Mouse (Mus musculus) lung, embryonic 15.5 days (tissue): Measurements from ENCODE around the gene Ush2a. TPM values are rescaled to one million over a fixed set of nuclear protein-coding genes. Genes with fewer than 3 reads are reported as not detected.

Experiments
- ATAC-seq: fragments of 200-750 bp; cut with Nextera tagmentation; 2 replicates; pipeline ENCODE4 v1.8.0; 2017; ENCODE audit warnings: moderate number of reproducible peaks, borderline replicate concordance; ENCODE audit not compliant: low FRiP score, low TSS enrichment; ENCODE audit errors: extremely low read depth
- H3K27ac ChIP-seq: fragments of 300-500 bp; sonication (generic); 2 replicates; pipeline ENCODE4 v1.5.1; 2015; ENCODE audit warnings: moderate library complexity, mild to moderate bottlenecking, inconsistent platforms
- H3K27me3 ChIP-seq: fragments of 300-500 bp; sonication (generic); 2 replicates; pipeline ENCODE4 v1.6.1; 2015; ENCODE audit warnings: inconsistent platforms
- H3K36me3 ChIP-seq: fragments of 300-500 bp; sonication (generic); 2 replicates; pipeline ENCODE4 v1.6.1; 2015; ENCODE audit warnings: inconsistent platforms
- H3K4me1 ChIP-seq: fragments of 300-500 bp; sonication (generic); 2 replicates; pipeline ENCODE4 v1.6.1; 2015; ENCODE audit warnings: inconsistent platforms
- H3K4me2 ChIP-seq: fragments of 300-500 bp; sonication (generic); 2 replicates; pipeline ENCODE4 v1.6.1; 2015; ENCODE audit warnings: inconsistent platforms, mild to moderate bottlenecking, moderate library complexity
- H3K4me3 ChIP-seq: fragments of 300-500 bp; sonication (generic); 2 replicates; pipeline ENCODE4 v1.5.1; 2015; ENCODE audit warnings: mild to moderate bottlenecking, inconsistent platforms
- H3K9ac ChIP-seq: fragments of 300-500 bp; sonication (generic); 2 replicates; pipeline ENCODE4 v1.6.1; 2015; ENCODE audit warnings: inconsistent platforms
- H3K9me3 ChIP-seq: fragments of 300-500 bp; sonication (generic); 2 replicates; pipeline ENCODE4 v1.6.1; 2016; ENCODE audit warnings: inconsistent platforms
- WGBS: fragments of 180-500 bp; shearing (Covaris S2); methylation state at CpG from one replicate; pipeline ENCODE4 v1.1.7; 2015; 5-methylcytosine and 5-hydroxymethylcytosine counted together
- polyA plus RNA-seq: library from polyadenylated mRNA; unstranded; fragments of >200 nt; fragmentation: Nextera tagmentation; extraction: Ambion mirVana; gene quantifications from 2 replicates; pipeline ENCODE4 v1.2.1, GENCODE M21; 2015

Ush2a gene
- polyA plus RNA-seq = 0.04 TPM in 1 of 2 replicates, not detected in the other

- Histone ChIP-seq H3K27ac (no peak within 1 kb of the TSS), H3K9me3 (no peaks in the 10 kb centered on the region), H3K36me3 (no peaks in the 10 kb centered on the region), H3K4me3 (no peak within 1 kb of the TSS), H3K4me2 (no peak within 1 kb of the TSS), H3K27me3 (no peaks in the 10 kb centered on the region), H3K9ac (no peak within 1 kb of the TSS), H3K4me1 (no peaks in the 10 kb centered on the region)
- WGBS = 66% methylated on average over 10 of the region's 10 CpGs
- no peak for ATAC-seq
Observed at GRCm38 (mm10) chr1:188261903-188262682, at the start of gene Ush2a. Gene Ush2a, plus strand, starts transcription at chr1:188262023.

GRCm38 (mm10) chr1:188214885-188215611 is 46.8 kb upstream of the Ush2a start:
- H3K36me3 ChIP-seq = no peaks in the 10 kb centered on the region
- no peaks in the 10 kb centered on the region for H3K27me3 ChIP-seq
- WGBS = 34% methylated on average over 10 of the region's 10 CpGs
- ATAC-seq = peak; percentile 42; the same call in 1 of the 2 replicates
- no peaks in the 10 kb centered on the region for H3K9me3 ChIP-seq
- H3K9ac ChIP-seq = no peak overlapping the region
- no peak overlapping the region for H3K27ac ChIP-seq
- H3K4me3 ChIP-seq = no peak overlapping the region
- H3K4me2 ChIP-seq = no peak overlapping the region
- H3K4me1 ChIP-seq = no peaks in the 10 kb centered on the region

- WGBS = 83% methylated on average over 4 of the region's 4 CpGs
- no peak for ATAC-seq
- Histone ChIP-seq H3K9me3 (no peaks in the 10 kb centered on the region), H3K4me1 (no peaks in the 10 kb centered on the region), H3K4me3 (no peak overlapping the region), H3K4me2 (no peak overlapping the region), H3K36me3 (no peaks in the 10 kb centered on the region), H3K9ac (no peak overlapping the region), H3K27ac (no peak overlapping the region), H3K27me3 (no peaks in the 10 kb centered on the region)
Observed at GRCm38 (mm10) chr1:188221226-188221792, 40.5 kb upstream of the Ush2a start.

GRCm38 (mm10) chr1:188233036-188233724 is 28.6 kb upstream of the Ush2a start:
- Histone ChIP-seq H3K27ac (no peak overlapping the region), H3K9me3 (no peaks in the 10 kb centered on the region), H3K27me3 (no peaks in the 10 kb centered on the region), H3K4me3 (no peak overlapping the region), H3K4me2 (no peak overlapping the region), H3K36me3 (no peaks in the 10 kb centered on the region), H3K4me1 (no peaks in the 10 kb centered on the region), H3K9ac (no peak overlapping the region)
- no peak for ATAC-seq
- WGBS = 84% methylated on average over 5 of the region's 5 CpGs

- Histone ChIP-seq H3K9me3 (no peaks in the 10 kb centered on the region), H3K9ac (no peak overlapping the region), H3K27ac (no peak overlapping the region), H3K4me3 (no peak overlapping the region), H3K36me3 (no peaks in the 10 kb centered on the region), H3K4me2 (no peak overlapping the region), H3K4me1 (no peaks in the 10 kb centered on the region; the same call in 1 of the 2 replicates), H3K27me3 (no peaks in the 10 kb centered on the region)
- no peak for ATAC-seq
Observed at GRCm38 (mm10) chr1:188238636-188239035, 23.2 kb upstream of the Ush2a start.

GRCm38 (mm10) chr1:188241766-188242165 is 20.1 kb upstream of the Ush2a start:
- H3K27ac ChIP-seq = no peak overlapping the region
- H3K9me3 ChIP-seq = no peaks in the 10 kb centered on the region
- WGBS = 71% methylated on average over 10 of the region's 10 CpGs
- ATAC-seq = no peak
- no peak overlapping the region for H3K4me2 ChIP-seq
- no peak overlapping the region for H3K4me3 ChIP-seq
- H3K36me3 ChIP-seq = no peaks in the 10 kb centered on the region
- no peaks in the 10 kb centered on the region for H3K27me3 ChIP-seq
- H3K4me1 ChIP-seq = no peaks in the 10 kb centered on the region; the same call in 1 of the 2 replicates
- H3K9ac ChIP-seq = no peak overlapping the region

DNA sequence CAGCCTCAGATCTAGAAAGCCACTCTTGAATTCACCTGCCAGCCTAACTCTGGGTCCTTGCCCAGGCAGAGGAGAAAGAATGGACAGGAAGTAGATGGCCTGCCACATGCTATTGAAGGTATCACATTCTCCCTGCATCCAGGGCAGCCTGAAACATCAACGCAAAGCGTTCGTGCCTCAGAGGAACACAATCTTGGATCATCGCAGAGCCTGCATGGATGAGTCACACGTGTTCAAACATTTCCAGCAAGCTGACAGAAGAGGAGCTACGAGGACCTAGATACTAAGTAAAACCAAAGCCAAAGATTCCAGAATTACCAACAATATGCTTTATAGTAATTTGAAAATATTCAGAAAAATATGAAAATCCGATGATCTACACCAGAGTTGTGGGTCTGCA is 4.3 kb upstream of the Ush2a start:
- 87% methylated on average over 7 of the region's 7 CpGs for WGBS
- Histone ChIP-seq H3K9me3 (no peaks in the 10 kb centered on the region), H3K4me1 (no peaks in the 10 kb centered on the region), H3K4me2 (no peak overlapping the region), H3K36me3 (no peaks in the 10 kb centered on the region), H3K9ac (no peak overlapping the region), H3K27ac (no peak overlapping the region), H3K27me3 (no peaks in the 10 kb centered on the region), H3K4me3 (no peak overlapping the region)
- ATAC-seq = no peak

DNA sequence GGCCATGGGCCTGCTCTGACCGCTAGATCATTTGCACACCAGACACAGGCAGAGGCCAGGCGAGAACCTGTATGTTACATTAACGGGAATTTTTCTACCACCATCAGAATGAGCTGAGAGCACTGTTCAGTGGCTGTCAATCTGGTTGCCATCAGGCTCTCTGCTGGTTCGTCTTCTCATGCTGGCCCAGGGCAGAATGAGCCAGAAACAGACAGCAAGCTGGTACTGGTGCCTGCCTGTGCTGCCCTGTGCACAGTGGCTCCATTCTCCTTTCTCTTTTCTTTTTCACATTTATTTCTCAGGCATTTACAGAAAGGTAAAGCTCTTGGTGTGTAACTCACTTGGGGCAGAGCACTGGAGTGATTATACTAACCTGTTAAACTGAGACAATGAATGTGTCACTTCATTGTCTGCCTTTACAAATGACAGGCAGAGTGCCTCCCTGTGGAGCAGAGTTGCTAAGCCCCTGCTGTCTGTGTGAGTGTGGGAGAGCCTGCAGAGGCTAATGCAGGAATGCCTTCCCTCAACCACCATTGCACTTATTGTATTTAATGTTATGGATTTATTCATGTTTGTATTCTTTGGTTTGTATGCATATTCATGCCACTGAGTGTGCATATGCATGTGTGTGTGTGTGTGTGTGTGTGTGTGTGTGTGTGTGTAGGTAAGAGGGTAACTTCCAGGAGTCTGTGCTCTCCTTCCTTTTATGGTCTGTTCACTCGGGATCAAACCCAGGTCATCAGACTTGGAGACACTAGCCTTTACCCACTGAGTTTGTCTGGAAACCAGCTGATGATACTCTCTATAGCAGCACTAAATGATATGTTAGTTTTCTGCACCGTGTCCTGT is 1.3 kb upstream of the Ush2a start:
- 73% methylated on average over 6 of the region's 6 CpGs for WGBS
- Histone ChIP-seq H3K4me3 (no peak overlapping the region), H3K27ac (no peak overlapping the region), H3K27me3 (no peaks in the 10 kb centered on the region), H3K4me2 (no peak overlapping the region), H3K9me3 (no peaks in the 10 kb centered on the region), H3K4me1 (no peaks in the 10 kb centered on the region), H3K9ac (no peak overlapping the region), H3K36me3 (no peaks in the 10 kb centered on the region)
- no peak for ATAC-seq

- peak; percentile 64; the same call in 1 of the 2 replicates for ATAC-seq
- H3K9ac ChIP-seq = no peak overlapping the region
- no peak overlapping the region for H3K4me3 ChIP-seq
- 33% methylated on average over 11 of the region's 11 CpGs for WGBS
- no peak overlapping the region for H3K27ac ChIP-seq
- H3K27me3 ChIP-seq = no peaks in the 10 kb centered on the region
- H3K9me3 ChIP-seq = no peaks in the 10 kb centered on the region
- H3K36me3 ChIP-seq = no peaks in the 10 kb centered on the region
- H3K4me2 ChIP-seq = no peak overlapping the region
- no peaks in the 10 kb centered on the region for H3K4me1 ChIP-seq
Observed at GRCm38 (mm10) chr1:188267127-188267722, 5.4 kb downstream of the Ush2a start.

- no peak overlapping the region for H3K4me2 ChIP-seq
- ATAC-seq = no peak
- 87% methylated on average over 6 of the region's 6 CpGs for WGBS
Observed at GRCm38 (mm10) chr1:188269071-188269470, 7.2 kb downstream of the Ush2a start.

GRCm38 (mm10) chr1:188313303-188313702 is 51.5 kb downstream of the Ush2a start:
- ATAC-seq = no peak
- Histone ChIP-seq H3K36me3 (no peaks in the 10 kb centered on the region), H3K27ac (no peak overlapping the region), H3K4me3 (no peak overlapping the region), H3K27me3 (no peaks in the 10 kb centered on the region), H3K9ac (no peak overlapping the region), H3K4me2 (no peak overlapping the region), H3K9me3 (no peaks in the 10 kb centered on the region), H3K4me1 (no peaks in the 10 kb centered on the region)
- WGBS = 63% methylated on average over 7 of the region's 7 CpGs

More at GRCm38 (mm10) chr1:188269071-188269470, 7.2 kb downstream of the Ush2a start:
- Histone ChIP-seq H3K4me1 (no peaks in the 10 kb centered on the region), H3K9me3 (no peaks in the 10 kb centered on the region), H3K9ac (no peak overlapping the region), H3K4me3 (no peak overlapping the region), H3K36me3 (no peaks in the 10 kb centered on the region), H3K27ac (no peak overlapping the region), H3K27me3 (no peaks in the 10 kb centered on the region)
